Mouse (Mus musculus): ENCODE data around the gene Lgals12. TPM values are rescaled to one million over a fixed set of nuclear protein-coding genes. Genes with fewer than 3 reads are reported as not detected.

Gene Lgals12
- 0.11 and 0.12 TPM in 2 replicates for polyA plus RNA-seq (2015; fragmentation: Nextera tagmentation; extraction: Ambion mirVana)

DNA sequence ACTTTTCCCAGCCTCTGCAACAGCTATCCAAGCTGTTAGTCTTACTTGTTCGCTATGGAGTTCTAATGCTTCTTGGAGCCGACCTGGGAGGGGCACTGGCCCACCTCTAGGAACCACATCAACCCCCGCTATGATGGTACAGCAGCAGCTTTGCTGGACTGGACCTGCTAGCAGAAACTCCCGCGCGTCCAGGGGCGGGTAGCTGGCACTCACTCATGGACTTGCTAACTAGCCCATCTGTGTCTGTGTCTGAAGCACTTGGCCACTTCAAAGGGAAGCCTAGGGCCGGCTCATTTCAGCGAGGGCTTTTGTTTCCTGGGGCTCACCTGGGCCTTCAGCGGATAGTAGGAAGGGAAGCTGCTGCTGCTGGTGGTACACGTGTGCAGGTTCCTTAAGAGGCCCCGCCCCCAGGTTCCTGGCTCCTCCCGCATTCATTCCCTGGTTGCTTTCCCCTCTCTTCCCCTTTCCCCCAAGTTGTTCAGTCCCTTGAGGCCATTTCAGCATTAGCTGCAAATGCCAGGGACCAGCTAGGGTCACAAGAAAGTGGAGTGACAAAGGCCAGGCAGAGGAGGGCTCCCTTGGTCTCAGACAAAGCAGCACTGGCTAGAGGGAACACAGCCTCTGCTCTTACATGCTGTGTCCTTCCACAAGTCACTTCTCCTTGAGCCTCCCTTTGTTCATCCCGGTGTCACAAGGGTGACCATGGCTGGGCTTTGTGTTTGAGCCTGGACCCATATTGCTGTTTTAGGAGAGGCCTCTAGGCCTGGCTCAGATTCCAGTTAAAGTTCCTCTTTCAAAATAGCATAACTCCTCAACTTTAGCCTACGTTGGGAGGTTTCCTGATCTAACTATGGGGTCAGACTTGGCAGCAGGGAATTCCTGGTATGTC is at the start of gene Lgals12:
Gene Lgals12 (minus strand): TSS at position 393 of the 889 bp plus-strand sequence.

DNA sequence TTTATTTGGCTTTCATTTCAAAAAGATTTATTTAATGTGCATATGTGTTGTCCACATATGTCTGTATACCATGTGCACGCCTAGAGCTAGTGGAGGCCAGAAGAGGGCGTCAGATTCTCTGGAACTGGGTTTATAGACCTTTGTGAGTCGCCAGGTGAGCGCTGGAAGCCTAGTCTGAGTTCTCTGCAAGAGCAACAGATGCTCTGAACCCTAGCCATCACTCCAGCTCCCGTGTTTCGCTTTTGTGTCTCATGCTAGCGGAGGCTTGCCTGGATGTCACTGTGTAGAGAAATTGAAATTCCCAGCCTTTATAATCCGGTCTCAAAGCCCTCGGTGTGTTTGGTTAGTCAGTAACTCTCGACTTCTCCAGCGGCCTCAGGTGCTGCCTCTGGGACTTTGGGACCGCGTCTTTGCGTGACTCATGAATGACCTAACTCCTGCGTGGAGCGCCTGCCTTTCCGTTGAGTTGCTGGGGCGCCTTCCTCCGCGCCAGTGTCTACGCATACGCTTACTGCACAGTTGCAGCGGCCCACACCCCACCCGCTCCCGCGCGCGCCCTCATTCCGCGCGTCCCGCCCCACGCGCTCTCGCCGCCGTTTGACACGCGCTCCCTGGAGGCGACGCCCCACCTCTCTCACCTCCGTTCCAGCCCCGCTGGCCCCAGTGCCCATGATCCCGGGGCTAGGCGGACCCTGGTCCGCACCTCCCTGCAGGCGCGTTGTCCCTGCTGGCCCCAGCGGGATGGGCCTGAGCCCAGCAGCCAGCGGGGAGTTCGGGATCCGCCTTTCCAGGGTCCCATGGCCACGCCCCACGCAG is 5.2 kb upstream of the Lgals12 start, which contains the start of gene Hrasls5:
Gene Hrasls5 (plus strand): TSS at position 600 of the 816 bp plus-strand sequence.

DNA sequence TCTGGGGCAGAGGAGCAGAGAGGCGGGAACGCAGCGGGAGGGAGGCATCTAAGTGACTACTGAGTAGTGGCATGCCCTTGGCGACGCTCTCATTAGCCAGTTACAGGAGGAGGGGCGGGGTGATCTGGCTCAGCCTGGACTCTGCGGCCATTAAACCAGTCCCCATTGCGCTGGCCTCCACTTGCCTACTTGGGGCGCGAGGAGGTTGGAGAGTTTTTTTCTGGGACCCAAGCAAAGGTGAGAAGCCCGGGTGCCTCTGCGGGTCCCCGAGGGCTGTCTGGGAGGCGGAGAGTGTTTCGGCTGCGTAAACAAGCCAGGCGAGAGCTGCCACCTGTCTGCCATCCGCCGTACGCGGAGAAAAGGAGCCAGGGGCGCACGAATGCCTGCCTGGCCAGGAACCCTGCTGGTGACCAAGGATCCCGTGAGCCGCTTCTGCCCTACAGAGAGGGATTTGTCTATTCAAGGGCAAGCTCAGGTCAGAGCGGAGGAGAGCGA is 49.6 kb downstream of the Lgals12 start, which contains the start of gene Pla2g16:
Gene Pla2g16 (plus strand): TSS at position 132 of the 495 bp plus-strand sequence.

Other genes starting within 250 kb of the Lgals12 start
- 20.2 and 26.9 TPM in 2 replicates for gene Spindoc, start 224.2 kb downstream of the Lgals12 start, polyA plus RNA-seq (2015; fragmentation: Nextera tagmentation; extraction: Ambion mirVana)
- 13.1 and 13.4 TPM in 2 replicates for gene 2700081O15Rik, start 189.6 kb downstream of the Lgals12 start, polyA plus RNA-seq (2015; fragmentation: Nextera tagmentation; extraction: Ambion mirVana)
- gene Rtn3, start 123.9 kb downstream of the Lgals12 start, polyA plus RNA-seq (2015; fragmentation: Nextera tagmentation; extraction: Ambion mirVana), result 702 and 731 TPM in 2 replicates
- gene Atl3, start 113.2 kb downstream of the Lgals12 start, polyA plus RNA-seq (2015; fragmentation: Nextera tagmentation; extraction: Ambion mirVana), result 6.9 and 8.4 TPM in 2 replicates
- 11.4 and 11.5 TPM in 2 replicates for gene Pla2g16, start 49.7 kb downstream of the Lgals12 start, polyA plus RNA-seq (2015; fragmentation: Nextera tagmentation; extraction: Ambion mirVana)
- not detected in 2 replicates for gene Hrasls5, start 5.3 kb upstream of the Lgals12 start, polyA plus RNA-seq (2015; fragmentation: Nextera tagmentation; extraction: Ambion mirVana)
- gene Slc22a19, start 104.1 kb upstream of the Lgals12 start, polyA plus RNA-seq (2015; fragmentation: Nextera tagmentation; extraction: Ambion mirVana), result not detected in 2 replicates
- not detected in 2 replicates for gene Slc22a26, start 195.5 kb upstream of the Lgals12 start, polyA plus RNA-seq (2015; fragmentation: Nextera tagmentation; extraction: Ambion mirVana)

Data from neural tube, postnatal 0 days (tissue).